Mouse (Mus musculus): ENCODE measurements around the gene Pla2r1. TPM values are rescaled to one million over a fixed set of nuclear protein-coding genes. Genes with fewer than 3 reads are reported as not detected.
A peak's percentile ranks its signal among the peaks of the same experiment; 100 is the strongest.

Gene Pla2r1
- polyA plus RNA-seq, 3 experiments from 2014 or later = not detected

DNA sequence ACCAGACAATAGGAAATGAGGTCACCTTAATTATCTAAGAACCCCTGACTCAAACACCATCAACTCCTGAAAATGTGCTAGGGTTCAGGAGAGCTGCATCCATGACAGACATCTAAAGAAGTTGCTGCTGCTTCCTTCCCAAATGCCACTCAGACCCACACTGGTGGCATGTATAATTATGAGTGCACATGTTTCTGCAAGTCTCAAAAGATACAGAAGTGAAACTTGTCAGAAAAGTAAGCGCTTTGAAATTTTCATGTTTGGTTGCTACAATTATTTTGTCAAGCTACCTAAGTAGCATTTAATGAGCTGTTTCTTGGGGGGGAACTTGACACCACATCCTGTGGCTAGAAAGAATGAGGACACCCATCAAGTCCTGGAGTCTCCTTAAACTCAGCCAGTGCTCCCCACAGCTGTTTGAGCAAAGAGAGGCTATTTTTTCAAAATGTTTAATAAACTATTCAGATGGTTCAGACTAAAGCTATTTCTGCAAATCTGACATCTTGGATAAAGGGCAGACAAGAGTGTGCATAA is 52.5 kb downstream of the Pla2r1 start:
- ATAC-seq = no peak

DNA sequence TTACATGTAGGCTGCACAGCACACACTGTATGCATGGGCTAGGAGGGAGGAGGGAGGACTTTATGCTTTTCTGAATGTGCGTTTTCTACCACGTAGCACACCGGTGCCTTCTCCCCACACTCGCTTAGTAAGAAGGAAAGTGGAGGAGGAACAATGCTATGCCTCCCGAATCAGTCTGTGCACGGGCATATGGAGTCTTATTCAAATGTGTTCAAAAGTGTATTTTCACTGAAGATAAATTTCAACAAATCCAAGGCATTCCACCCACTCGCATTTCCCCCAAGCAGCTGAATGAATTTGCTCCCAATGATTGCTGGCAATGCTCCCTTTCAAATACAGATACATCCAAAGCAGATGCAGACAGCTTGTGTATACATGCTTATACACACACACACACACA is 73.2 kb downstream of the Pla2r1 start:
- ATAC-seq = no peak

DNA sequence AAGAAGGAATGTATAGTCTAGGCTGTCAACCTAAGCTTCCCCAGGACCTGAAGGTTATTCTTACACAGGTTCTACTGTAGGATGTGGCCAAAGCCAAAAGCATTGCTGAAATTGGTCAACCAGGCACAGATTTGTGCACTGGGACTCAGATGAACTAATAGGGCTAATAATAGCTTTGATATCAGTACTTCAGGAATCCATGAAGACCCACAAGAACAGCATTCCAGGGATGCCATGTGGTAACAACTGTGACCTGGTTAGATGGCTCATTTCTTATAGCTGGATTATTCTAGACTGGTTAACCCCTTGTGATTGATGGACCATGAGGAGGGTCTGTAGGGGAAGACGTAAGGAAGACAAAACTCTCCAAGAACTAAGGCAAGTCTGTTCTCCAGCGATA is 74.3 kb downstream of the Pla2r1 start:
- ATAC-seq = no peak

DNA sequence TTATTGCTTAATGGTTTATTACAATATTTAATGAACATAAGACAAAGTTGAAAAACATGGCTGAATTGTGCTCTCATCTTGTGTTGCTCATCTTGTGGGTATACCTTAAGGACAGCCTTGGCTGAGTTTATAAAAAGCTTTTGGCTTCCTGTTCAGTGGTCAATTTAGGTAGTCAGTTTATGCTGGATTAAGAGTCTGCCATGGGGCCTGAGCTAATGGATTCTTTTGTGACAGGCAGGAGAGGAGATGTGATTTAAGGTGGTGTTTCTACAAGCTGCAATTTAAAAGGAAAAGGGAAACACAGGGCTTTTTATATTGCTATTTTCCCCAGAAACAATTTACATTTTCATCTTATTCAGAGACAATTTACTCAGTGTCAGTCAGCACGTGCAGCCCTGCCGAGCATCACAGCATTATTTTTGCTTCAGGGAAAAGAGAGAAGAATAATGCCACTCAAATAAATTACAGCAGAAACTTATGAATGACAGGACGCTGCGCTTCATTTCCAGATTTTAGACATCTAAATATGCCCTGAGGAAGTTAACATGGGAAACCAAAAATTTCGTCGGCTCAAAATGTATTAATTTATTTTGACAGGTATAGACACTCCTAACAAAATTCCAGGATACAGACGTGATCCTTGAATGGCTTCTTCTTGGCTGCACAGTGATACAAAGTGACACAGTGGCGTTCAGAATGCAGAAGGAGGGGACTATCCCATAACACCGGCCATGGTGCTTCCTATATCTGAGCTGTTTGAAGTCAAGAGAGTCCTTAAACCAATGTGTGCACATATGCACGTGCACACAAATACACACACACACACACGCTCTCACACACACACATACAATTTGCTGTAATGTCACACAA is 84.0 kb downstream of the Pla2r1 start:
- no peak for ATAC-seq

DNA sequence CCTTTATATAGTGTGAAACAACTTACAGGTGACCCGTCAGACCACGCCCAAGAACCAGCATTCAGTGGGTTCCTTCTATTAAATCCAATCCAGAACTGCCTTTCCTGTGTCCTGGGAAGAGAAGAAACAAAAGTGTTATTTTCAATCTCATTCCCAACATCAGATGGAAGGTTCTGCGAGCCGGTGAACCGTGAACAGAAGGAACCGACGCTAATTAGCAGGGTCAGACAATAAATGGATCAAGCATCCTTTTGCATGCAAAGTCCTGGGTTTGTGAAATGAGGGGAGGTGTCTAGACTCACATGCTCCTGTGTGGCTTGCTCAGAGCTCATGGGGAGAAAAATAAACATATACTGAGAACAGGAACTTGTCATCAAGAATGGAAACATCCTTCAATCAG is 100.7 kb downstream of the Pla2r1 start:
- no peak for ATAC-seq

DNA sequence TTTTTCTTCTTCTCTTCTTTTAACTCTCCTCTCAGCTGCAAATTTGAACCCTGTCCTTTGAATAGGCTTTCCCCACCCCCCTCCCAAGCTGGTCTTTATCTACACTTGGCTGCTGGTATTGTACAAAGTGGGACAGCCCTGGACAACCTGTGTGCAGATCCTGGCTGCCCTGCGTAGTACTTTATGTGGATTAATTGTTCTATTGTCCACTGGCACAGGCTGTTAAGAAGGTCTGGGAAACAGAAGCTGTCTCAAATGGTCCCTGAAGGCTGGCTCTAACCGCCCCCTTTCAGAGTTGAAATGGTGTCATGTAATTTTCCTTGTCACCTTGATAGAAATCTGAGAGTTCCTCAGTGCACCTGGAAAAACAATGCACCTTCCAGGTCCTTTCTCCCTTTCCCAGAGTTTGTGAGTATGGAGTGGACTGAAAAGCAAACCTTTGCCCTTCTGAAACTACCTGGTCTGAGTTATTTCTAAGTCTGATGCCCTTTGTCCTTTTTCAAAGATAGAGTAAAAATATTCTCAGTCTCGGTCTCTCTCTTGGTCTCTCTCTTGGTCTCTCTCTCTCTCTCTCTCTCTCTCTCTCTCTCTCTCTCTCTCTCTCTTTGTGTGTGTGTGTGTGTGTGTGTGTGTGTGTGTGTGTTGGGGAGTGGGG is 101.9 kb downstream of the Pla2r1 start:
- no peak for ATAC-seq

DNA sequence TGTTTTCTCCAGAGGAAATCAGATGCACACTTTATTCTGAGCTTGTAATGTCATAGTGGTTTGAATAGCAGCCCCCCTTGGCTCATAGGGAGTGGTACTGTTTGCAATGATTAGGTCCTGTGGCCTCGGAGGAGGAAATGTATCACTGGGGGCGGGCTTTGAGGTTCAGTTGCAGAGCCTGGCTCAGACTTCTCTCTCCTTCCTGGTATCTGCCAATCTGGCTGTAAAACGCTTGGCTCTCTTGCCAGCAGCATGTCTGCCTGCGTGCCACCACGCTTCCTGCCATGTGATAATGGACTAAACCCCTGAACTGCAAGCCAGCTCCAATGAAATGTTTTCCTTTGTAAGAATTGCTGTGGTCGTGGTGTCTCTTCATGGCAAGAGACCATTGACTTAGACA is 103.4 kb downstream of the Pla2r1 start:
- ATAC-seq = no peak

DNA sequence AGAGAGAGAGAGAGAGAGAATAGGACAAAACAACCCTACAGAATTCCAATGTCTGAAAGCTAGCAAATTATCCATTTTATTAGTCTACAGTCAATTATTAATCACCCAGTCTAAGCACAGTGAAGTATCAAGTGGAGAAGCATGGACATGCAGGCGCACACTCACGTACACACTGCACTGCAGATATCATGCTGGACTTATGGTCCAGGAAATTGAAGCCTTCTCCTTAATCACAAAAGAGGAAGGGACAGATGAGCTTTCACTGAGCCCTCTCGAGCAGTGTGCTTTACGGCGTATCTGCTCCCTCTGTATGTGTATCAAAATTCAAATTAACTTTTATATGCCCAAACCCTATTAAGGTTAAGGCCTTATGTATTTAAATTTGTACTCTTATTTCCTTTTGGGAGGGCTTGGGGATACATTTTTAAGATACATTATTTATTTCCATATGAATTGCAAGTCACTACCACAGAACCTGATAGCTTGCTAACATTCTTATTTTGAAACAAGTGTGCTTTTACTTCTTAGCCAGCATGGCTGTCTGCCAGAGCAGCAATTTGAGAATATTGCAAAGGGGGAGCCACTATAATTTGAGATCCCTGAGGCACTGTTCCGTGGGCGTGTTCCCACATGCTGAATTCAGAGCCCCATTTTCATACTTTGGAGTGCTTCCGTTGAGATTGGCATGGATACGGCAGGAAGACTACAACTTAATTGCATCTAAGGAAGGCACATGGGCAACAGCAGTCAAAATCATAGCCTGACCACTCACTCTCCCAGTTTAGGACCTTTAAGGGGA is 108.2 kb downstream of the Pla2r1 start:
- no peak for ATAC-seq

DNA sequence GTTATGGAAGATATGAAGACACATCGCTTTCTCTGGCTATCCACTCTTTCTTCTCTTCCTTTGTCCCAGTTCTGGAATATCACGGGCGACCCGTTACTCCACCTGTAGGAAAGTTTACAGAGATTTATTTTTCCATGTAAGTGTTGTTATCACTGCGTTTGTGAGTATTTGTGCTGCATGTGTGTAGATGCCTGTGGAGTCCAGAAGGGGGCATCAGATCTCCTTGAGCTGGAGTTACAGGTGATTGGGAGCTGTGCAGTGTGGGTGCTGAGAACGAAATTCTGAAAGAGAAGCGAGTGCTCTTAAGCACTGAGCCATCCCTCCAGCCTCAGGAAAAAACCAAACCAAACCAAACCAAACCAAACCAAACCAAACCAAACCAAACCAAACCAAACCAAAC is 109.8 kb downstream of the Pla2r1 start:
- ATAC-seq = no peak

DNA sequence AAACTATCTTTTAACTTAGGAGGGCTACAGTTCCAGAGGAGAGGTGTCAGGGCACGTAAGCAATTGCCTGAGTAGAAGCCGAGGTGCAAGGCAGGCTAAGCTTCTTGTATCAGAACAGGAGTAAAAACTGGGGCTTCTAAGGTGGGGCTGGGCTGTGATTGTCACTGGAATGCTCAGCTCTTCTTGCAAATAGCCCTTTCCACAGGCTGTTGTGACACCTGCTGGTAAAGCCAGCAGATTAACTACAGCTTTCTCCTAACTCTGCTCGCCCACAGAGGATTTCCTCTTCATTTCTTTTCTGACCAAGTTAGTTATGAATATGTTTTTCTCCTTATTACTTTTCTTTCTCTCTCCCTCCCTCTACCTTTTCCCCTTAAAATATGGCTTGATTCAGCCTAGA is 111.2 kb downstream of the Pla2r1 start:
- no peak for ATAC-seq

DNA sequence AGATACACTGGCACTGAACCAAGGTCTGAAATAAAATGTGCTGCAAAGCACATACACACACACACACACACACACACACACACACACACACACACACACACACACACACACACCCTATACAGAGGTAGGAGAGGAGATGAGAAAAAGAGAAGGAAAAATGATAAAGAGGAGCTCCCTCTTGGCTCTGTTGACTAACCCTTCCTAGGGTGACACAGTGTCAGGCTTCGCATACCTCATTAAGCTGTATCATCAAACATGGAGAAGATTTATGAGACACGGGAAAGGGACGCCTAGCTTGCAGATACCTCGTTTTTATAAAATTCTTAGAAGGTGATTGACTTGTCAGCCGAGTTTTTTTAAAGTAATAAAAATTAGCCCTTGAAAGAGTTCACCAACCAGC is 116.3 kb downstream of the Pla2r1 start:
- no peak for ATAC-seq

DNA sequence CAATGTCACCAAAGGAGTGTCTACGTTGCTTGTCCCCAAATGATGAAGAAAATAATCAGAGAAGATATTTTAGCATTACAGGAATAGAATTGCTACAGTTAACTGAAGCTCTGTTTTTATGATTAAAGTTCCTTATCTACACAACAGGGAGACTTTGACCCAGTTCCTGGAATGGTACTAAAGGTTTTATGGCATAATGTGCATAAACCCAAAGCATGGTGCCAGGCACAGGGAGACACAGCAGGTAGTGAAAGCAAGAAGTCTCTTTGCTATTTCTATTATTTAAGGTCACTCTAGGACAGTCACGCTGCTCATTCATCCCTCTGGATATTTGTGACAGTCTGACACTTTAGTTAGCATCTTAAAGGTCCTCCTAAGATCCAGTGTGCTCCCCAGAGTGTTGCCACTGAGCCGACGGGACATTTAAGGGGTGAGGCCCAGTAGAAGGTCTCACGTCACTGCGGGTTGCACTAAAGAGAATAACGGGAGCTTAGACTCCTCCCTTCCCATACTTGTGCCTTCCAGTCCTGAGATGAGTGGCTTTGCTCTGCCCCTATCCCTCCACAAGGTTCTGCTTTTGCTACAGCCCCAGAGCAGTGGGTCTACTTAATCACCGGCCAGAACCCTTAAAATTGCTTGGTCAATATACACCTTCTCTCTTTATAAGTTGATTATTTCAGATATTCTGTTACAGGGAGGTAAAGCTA is 122.6 kb downstream of the Pla2r1 start:
- ATAC-seq = no peak

DNA sequence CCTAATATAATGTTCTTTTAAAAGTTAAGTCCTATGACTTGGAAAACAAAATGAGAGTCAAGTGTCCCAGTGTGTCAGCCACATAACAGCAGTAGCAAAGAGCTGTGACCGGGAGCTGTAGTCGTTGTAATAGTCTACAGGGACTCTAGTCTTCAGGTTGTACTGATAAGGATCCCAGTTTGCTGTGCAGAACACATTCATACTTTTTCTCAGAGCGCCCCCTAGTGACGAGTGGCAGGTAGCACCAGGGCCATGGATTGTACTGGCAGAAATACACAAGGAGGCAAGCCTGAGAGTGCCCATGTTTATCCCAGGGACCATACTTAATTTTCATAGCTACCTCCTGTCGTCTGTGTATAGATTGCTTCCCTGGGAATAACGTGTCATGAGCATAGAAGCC is 135.0 kb downstream of the Pla2r1 start:
- ATAC-seq = peak; percentile 61

DNA sequence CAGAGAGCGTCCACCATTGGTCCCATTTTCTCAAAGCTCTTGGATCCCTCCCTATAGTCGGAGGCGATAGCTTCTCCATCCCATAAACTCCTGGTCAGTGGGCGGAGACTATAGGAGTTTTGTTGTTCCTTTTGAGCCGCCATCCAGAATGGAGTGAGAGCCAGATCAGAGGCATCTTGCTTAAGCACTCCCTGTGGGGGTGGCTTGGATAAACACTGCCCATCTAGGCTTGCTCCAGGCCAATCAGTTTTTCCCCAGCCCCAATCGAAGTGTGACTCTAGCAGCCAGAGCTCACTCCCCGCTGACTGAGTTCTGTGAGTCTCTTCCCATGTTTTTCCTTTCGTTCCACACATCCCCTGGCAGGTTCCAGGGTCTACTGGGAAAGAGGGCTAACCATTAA is 138.8 kb downstream of the Pla2r1 start:
- ATAC-seq = no peak

DNA sequence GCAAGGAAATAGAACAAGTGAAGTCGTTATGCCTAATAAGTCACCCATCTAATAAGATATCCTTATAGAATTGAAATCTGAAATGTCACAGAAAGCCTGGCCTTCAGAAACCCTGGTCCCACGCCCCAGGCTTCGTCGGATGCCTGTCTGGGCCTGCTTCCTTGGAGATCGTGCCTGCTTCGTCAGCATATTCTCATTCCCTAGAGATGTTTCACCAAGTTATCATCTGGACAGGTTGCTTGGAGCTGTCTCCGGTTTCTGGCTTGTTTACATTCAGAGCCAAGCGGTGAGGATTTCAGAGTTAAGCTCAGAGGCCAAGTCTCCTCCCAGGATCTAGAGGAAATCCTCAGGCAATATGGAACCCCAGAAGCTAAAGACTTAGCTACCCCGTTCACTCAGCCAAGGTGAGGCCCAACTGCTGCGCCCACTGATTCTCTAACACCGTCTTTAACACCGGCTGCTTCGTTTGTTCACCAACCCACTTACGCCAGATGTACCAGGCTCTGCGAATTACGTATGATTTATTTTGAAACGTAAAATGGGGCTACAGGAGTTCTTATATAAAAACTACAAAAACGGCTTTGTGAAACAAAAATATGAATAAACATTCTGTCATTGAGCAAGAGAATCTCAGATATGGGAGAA is 140.0 kb downstream of the Pla2r1 start:
- ATAC-seq = no peak

DNA sequence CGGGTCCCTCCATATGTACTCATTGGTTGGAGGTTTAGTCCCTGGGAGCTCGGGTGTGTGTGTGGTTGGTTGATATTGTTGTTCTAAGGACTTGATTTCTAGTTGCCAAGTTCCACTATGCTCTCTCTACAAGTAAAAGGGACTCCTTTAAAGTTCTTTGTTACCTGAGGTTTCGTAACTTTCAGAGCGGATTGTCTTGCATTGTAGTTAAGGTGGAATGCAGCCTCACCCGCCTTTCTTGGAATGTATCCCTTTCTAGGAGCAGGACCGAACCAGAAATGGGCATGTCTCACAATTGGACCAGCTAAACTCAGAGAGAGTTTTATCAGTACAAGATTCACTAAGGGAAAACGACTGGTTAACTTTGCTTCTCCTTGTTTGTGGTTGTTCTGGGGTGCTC is 141.9 kb downstream of the Pla2r1 start:
- ATAC-seq = no peak

DNA sequence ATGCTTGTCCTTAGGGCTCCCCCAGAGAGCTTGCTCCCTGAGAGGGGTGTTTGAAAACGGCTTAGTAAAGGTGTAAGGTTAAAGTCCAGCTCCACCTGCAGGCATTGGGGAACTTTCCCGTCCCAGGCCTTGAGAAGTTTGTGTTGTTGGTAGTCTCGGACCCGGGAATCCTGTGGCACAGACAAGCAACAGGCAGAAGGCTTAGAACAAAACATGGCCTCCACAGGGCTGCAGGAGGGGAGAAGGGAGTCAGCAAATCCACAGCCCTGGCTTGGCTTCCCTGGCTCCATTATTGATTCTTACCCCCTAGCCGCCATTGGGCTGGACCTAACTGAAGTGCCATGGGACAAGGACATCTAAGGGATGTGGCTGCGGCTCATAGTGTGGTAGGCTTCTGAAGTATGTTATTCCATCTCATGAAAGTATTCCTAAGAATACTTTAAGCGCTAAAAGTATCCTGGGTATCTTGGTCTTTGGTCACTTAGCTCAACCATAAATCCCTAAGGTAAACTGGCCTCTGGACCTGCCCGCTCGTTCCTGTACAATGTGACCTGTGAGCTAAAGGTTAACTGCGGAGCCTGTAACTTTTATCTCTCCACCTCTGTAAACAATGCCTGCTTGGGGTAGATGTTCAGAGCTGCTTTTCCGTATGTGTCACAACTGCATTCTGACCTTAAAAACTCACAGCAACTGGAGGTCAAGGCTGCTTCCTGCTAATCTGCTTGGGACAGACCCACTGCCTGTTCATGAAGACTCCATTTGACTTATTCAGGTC is 142.9 kb downstream of the Pla2r1 start:
- no peak for ATAC-seq

DNA sequence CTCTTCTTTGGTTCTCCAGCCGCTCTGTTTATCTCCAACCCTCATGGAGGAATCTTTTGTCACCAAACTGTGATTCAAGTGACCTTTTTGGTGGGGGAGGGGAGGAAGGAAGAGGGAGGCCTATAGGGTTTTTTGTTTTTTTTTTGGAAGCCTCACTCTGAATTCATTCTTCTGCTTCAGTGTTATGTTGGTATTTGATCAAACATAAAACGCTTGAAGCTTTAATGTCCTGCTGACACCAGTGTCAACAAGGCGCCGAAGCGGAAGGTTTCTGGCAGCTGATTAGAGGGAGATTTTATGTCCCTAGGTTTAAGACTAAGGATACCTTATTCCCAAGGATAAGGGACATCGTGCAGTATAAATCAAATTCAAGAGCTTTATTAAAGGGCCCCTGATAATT is 143.9 kb downstream of the Pla2r1 start:
- no peak for ATAC-seq

DNA sequence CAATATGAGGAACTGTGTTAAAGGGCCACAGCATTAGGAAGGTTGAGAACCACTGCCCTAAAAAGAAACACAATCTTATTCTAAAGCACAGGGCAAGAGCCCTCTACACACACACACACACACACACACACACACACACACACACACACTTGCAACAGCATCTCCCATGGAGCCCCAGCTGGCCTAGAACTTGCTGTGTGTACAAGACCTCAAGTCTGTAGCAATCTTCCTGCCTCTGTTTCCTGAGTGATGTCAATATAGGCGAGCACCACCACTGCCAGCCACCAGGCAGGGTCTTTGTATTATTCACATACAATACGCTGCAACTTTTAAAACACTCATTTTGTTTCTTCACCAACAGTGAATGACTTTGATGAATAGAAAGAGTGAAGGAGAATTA is 145.7 kb downstream of the Pla2r1 start:
- ATAC-seq = no peak

DNA sequence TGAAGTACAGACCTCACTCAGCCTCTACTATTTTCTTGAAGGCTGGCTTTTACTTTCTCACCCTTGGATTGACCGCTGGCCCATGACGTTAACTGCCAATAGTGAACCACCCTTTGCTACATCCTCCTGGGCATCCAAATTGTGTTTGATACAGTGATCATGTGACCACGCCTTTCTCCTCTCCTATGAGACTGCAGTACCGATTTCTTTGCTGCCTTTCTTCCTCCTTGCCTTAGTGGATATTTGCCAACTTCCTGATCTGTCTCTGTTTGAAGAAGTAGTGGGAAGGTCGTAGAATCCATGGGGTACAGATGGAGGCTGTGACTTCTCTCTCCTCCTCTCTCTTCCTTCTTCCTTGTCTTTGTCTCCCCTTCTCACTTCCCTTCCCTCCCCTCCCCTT is 147.7 kb downstream of the Pla2r1 start:
- ATAC-seq = no peak

DNA sequence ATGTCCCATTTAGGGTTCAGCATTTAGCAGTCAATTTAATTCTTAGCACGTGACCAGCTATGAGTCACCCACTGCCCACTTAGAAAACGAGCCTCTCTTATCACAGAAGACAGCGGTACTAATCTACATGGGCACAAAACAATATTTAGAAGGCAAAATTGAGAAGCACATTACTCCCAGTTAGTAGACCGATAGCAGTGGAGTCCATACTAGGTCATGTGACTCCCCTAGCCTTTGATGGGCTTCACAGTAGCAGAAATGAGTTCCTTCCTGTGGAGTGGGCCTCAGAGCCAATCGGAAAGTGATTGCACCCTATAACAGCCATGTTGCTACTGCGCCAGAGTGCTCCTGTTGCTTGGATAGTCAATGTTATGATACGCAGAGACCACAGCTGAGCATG is 148.3 kb downstream of the Pla2r1 start:
- ATAC-seq = no peak
